Mouse (Mus musculus) megakaryocyte progenitor cell, adult 5-6 weeks (primary cell): ENCODE measurements around the gene Srd5a3. TPM values are rescaled to one million over a fixed set of nuclear protein-coding genes. Genes with fewer than 3 reads are reported as not detected.

Experiments used
- ATAC-seq: replicated peaks from 2 replicates; pipeline ENCODE4 v1.8.0; 2016; ENCODE audit warnings: mild to moderate bottlenecking, moderate TSS enrichment, inconsistent platforms; ENCODE audit not compliant: poor library complexity
- total RNA-seq, 2 experiments: library from RNA; stranded (forward) in 1 of 2; stranded (reverse) in 1 of 2; fragments of 157-497, 149-512 nt in 1 of 2; fragments of 200-1000 nt in 1 of 2; gene quantifications; 2 replicates each; pipeline versions ENCODE4 v1.2.3 to v1.2.4; 2015 to 2017

The Srd5a3 gene
- total RNA-seq, 2 experiments from 2014 or later = 26.5 to 42.1 TPM

DNA sequence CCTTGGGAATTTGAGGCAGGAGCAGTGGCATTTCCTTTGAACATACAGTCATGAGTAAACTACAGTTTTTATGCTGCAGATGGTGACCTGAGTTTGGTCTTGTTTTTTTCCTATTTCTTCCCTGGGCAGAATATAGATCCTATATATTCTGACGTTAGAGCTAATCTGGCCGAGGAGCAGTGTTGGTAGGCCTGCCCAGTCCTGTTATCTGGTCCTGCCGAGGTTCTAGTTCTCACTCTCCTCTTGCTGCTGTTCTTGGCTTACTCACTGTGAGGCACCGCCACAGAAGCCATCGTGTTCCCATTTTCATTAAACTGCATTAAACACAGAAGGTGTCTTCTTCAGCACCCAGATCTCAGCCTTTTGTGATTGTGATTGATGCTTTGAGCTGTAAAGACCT lies 47.8 kb downstream of the Srd5a3 start:
- no peak for ATAC-seq

DNA sequence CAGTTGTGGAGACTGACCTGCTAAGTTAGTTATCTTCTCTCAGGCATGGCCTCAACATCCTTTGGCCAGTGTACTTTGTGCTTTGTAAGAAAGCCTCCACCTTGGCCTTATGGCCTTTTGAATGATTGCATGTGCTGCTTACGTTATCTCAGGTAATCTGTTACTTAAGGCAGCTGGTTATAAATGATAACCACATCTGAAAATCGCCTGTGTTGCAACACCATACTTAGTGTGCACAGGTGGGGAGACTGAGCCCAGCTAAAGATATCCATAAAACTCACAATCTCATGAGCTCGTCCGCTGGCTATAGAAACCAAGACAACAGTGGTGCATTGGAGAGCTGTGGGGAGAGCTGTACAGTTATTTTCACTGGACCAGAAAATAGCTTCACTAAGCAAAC lies 50.5 kb downstream of the Srd5a3 start:
- no peak for ATAC-seq

DNA sequence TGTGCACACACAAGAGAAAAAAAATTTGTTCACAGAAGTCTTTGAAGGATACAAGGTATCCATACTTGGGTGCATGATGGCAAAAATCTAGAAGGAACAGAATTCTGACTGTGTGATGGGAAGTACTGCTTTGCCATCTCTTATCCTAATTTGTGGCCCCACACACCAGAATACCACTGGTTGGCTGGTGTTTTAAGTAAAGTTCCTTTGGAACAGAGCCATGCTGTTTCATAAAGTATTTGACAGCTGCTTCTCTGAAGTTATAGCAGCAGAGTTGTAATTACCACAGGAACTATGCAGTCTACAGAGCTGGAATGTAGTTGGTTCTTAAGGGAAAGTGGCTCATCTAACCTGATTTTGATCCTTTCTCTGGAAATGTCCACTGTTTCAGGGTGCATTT lies 53.0 kb downstream of the Srd5a3 start:
- ATAC-seq = no peak

DNA sequence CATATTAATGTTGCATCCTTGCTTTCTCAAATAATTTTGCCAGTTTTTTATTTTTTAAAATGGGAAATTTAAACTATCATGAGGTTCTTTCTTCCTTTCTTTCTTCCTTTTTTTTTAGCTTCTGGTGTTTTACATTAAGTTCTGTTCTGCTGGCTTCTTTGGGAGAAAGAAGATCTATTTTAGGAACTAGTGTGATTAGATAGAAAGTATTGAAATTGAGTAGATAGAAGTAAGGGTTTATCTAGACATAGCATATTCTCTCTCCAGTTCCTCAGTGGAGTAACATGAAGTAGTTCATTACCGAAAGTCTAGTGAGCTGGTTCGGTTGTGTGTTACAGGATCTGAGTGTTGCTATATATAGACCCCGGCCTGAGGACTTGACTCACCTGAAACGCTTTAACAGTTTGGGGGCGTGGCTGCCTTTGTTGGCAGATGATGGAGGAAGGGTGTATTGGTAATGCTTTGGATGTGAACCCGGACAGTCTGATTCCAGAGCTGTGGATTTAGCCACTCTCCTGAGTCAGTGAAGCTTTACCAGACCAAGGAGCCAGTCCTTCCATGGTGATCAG lies 54.4 kb downstream of the Srd5a3 start:
- no peak for ATAC-seq

DNA sequence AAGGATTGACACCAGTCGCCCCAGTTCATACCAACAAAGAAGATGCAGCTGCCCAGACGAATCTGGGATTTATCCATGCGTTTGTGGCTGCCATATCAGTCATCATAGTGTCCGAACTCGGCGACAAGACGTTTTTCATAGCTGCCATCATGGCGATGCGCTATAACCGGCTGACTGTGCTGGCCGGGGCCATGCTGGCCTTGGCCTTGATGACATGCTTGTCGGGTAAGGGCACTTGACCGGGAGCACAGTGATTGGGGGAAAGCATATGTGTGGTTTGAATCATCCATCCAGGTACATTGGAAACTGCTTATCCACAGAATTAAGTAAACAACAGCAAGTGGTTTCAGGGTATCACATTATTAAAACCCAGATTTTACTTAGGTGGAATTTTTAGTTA lies 59.3 kb downstream of the Srd5a3 start:
- ATAC-seq = no peak

DNA sequence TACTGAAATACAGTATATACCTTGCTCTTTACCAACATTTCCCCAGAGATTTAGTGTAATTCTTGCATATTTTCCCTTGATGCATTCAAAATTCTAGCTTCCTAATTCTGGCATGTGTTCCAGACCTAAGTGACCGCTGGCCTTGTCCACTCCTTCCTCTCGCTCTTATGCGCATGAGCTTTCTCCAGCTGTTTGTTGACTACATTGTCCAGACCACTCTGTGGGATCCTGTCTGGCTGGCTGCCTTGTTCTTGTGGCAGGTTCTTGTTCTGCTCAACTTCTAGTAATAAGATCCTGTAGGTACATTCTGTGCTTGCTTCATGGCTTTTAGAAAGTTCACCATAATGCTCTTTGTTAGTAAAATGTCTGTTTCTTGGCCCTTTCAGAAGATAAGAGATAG lies 63.1 kb downstream of the Srd5a3 start:
- ATAC-seq = no peak

Other genes starting within 250 kb of the Srd5a3 start
- gene Kdr, start 161.8 kb upstream of the Srd5a3 start, total RNA-seq (2015) = 0.02 and 0.10 TPM in 2 replicates
- not detected in 2 replicates for gene Kdr, start 161.8 kb upstream of the Srd5a3 start, total RNA-seq (2017)
- 132 and 134 TPM in 2 replicates for gene Tmem165, start 43.6 kb downstream of the Srd5a3 start, total RNA-seq (2015)
- gene Tmem165, start 43.6 kb downstream of the Srd5a3 start, total RNA-seq (2017) = 118 and 124 TPM in 2 replicates
- gene Clock, start 164.5 kb downstream of the Srd5a3 start, total RNA-seq (2015) = 5.9 and 6.1 TPM in 2 replicates
- 7.1 and 7.5 TPM in 2 replicates for gene Clock, start 164.5 kb downstream of the Srd5a3 start, total RNA-seq (2017)
- not detected in 2 replicates for gene Pdcl2, start 190.9 kb downstream of the Srd5a3 start, total RNA-seq (2015)
- not detected in 2 replicates for gene Pdcl2, start 190.9 kb downstream of the Srd5a3 start, total RNA-seq (2017)
- not detected in 2 replicates for gene Nmu, start 223.5 kb downstream of the Srd5a3 start, total RNA-seq (2015)
- gene Nmu, start 223.5 kb downstream of the Srd5a3 start, total RNA-seq (2017) = not detected in 2 replicates